Mouse (Mus musculus): ENCODE measurements around the gene Crcp. TPM values are rescaled to one million over a fixed set of nuclear protein-coding genes. Genes with fewer than 3 reads are reported as not detected.

Crcp gene
- polyA plus RNA-seq, 1 experiment, result 2.1 TPM

- H3K9me3 ChIP-seq (ENCODE audit: control insufficient read depth, low read length), result peaks cover 2% of the 10 kb centered on the region
- TF ChIP-seq TAL1 (IDR thresholded peaks at IDR 0.05; ENCODE audit: low read length), result no peak
- TF ChIP-seq GATA1 (IDR thresholded peaks at IDR 0.05; ENCODE audit: low read length), result no peak
- H3K4me1 ChIP-seq (ENCODE audit: control insufficient read depth), result peaks cover 11% of the 10 kb centered on the region
- H3K36me3 ChIP-seq (ENCODE audit: control insufficient read depth), result peaks cover 87% of the 10 kb centered on the region
- no peaks in the 10 kb centered on the region for H3K27me3 ChIP-seq (ENCODE audit: control insufficient read depth)
- no peak overlapping the region for H3K4me3 ChIP-seq (replicated peaks)
Measured at GRCm38 (mm10) chr5:130050416-130050815, 21.3 kb downstream of the Crcp start.

- TF ChIP-seq TAL1 (IDR thresholded peaks at IDR 0.05; ENCODE audit: low read length) (no peak), GATA1 (IDR thresholded peaks at IDR 0.05; ENCODE audit: low read length) (no peak)
- H3K9me3 ChIP-seq (ENCODE audit: control insufficient read depth, low read length), result peaks cover 2% of the 10 kb centered on the region
- H3K4me3 ChIP-seq (replicated peaks), result no peak overlapping the region
- no peaks in the 10 kb centered on the region for H3K27me3 ChIP-seq (ENCODE audit: control insufficient read depth)
- H3K36me3 ChIP-seq (ENCODE audit: control insufficient read depth), result peaks cover 83% of the 10 kb centered on the region
- peaks cover 17% of the 10 kb centered on the region for H3K4me1 ChIP-seq (ENCODE audit: control insufficient read depth)
Measured at GRCm38 (mm10) chr5:130051073-130051860, 22.2 kb downstream of the Crcp start.

DNA sequence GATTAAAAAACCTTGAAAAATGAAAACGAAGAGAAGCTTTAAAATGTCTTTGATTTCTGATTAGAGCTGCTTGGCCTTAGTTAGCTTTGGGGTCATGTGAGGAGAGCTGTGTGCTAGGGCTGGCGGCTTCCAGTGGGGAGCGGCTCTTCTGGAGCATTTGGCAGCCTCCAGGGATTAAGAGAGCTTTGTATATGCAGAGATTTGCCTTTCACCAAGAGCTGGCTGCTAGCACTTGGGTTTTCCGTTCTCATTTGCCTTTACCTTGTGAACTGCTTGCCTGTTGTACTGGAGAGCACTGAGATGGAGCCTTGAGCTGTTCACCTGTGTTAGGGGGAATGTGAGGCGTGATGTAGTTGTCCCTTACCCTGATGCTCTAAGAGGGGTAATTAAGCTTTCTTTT lies 23.4 kb downstream of the Crcp start:
- H3K4me1 ChIP-seq (ENCODE audit: control insufficient read depth), result peaks cover 20% of the 10 kb centered on the region
- no peak overlapping the region for H3K4me3 ChIP-seq (replicated peaks)
- no peaks in the 10 kb centered on the region for H3K27me3 ChIP-seq (ENCODE audit: control insufficient read depth)
- H3K9me3 ChIP-seq (ENCODE audit: control insufficient read depth, low read length), result no peaks in the 10 kb centered on the region
- peaks cover 70% of the 10 kb centered on the region for H3K36me3 ChIP-seq (ENCODE audit: control insufficient read depth)
- TF ChIP-seq TAL1 (IDR thresholded peaks at IDR 0.05; ENCODE audit: low read length) (no peak), GATA1 (IDR thresholded peaks at IDR 0.05; ENCODE audit: low read length) (no peak)

- Histone ChIP-seq H3K4me1 (ENCODE audit: control insufficient read depth) (peaks cover 20% of the 10 kb centered on the region), H3K4me3 (replicated peaks) (no peak overlapping the region), H3K9me3 (ENCODE audit: control insufficient read depth, low read length) (no peaks in the 10 kb centered on the region), H3K36me3 (ENCODE audit: control insufficient read depth) (peaks cover 71% of the 10 kb centered on the region), H3K27me3 (ENCODE audit: control insufficient read depth) (no peaks in the 10 kb centered on the region)
- no peak for TF ChIP-seq TAL1 (IDR thresholded peaks at IDR 0.05; ENCODE audit: low read length)
- no peak for TF ChIP-seq GATA1 (IDR thresholded peaks at IDR 0.05; ENCODE audit: low read length)
Measured at GRCm38 (mm10) chr5:130052955-130053354, 23.9 kb downstream of the Crcp start.

- H3K36me3 ChIP-seq (ENCODE audit: control insufficient read depth), result peaks cover 74% of the 10 kb centered on the region
- H3K9me3 ChIP-seq (ENCODE audit: control insufficient read depth, low read length), result no peaks in the 10 kb centered on the region
Measured at GRCm38 (mm10) chr5:130055688-130056087, 26.6 kb downstream of the Crcp start.

DNA sequence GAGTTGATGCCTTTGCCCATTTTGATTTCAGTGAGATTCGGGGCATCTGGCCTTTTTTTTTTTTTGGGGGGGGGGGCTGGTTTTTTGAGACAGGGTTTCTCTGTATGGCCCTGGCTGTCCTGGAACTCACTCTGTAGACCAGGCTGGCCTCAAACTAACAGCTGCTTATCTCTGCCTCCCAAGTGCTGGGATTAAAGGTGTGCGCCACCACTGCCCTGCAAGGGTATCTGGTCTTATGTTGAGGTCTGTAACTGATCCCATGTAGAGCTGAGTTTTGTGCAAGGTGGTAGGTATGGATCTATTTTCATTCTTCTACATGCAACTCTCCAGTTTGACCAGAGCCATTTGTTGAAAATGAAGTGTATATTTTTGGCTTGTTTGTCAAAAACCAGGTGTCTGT lies 27.2 kb downstream of the Crcp start:
- H3K4me1 ChIP-seq (ENCODE audit: control insufficient read depth), result peaks cover 20% of the 10 kb centered on the region
- peaks cover 72% of the 10 kb centered on the region for H3K36me3 ChIP-seq (ENCODE audit: control insufficient read depth)
- TF ChIP-seq GATA1 (IDR thresholded peaks at IDR 0.05; ENCODE audit: low read length), result no peak
- no peak for TF ChIP-seq TAL1 (IDR thresholded peaks at IDR 0.05; ENCODE audit: low read length)
- H3K27me3 ChIP-seq (ENCODE audit: control insufficient read depth), result no peaks in the 10 kb centered on the region
- no peak overlapping the region for H3K4me3 ChIP-seq (replicated peaks)
- H3K9me3 ChIP-seq (ENCODE audit: control insufficient read depth, low read length), result no peaks in the 10 kb centered on the region

More at GRCm38 (mm10) chr5:130055688-130056087, 26.6 kb downstream of the Crcp start:
- no peak for TF ChIP-seq GATA1 (IDR thresholded peaks at IDR 0.05; ENCODE audit: low read length)
- no peak for TF ChIP-seq TAL1 (IDR thresholded peaks at IDR 0.05; ENCODE audit: low read length)
- H3K4me3 ChIP-seq (replicated peaks), result no peak overlapping the region
- H3K4me1 ChIP-seq (ENCODE audit: control insufficient read depth), result peaks cover 20% of the 10 kb centered on the region
- no peaks in the 10 kb centered on the region for H3K27me3 ChIP-seq (ENCODE audit: control insufficient read depth)

- Histone ChIP-seq H3K4me3 (replicated peaks) (no peak overlapping the region), H3K36me3 (ENCODE audit: control insufficient read depth) (peaks cover 57% of the 10 kb centered on the region), H3K27me3 (ENCODE audit: control insufficient read depth) (no peaks in the 10 kb centered on the region), H3K4me1 (ENCODE audit: control insufficient read depth) (peaks cover 9% of the 10 kb centered on the region), H3K9me3 (ENCODE audit: control insufficient read depth, low read length) (no peaks in the 10 kb centered on the region)
- TF ChIP-seq GATA1 (IDR thresholded peaks at IDR 0.05; ENCODE audit: low read length), result no peak
- TF ChIP-seq TAL1 (IDR thresholded peaks at IDR 0.05; ENCODE audit: low read length), result no peak
Measured at GRCm38 (mm10) chr5:130059413-130060328, 30.6 kb downstream of the Crcp start.

- Histone ChIP-seq H3K36me3 (ENCODE audit: control insufficient read depth) (peaks cover 53% of the 10 kb centered on the region), H3K4me3 (replicated peaks) (no peak overlapping the region), H3K9me3 (ENCODE audit: control insufficient read depth, low read length) (no peaks in the 10 kb centered on the region), H3K27me3 (ENCODE audit: control insufficient read depth) (no peaks in the 10 kb centered on the region), H3K4me1 (ENCODE audit: control insufficient read depth) (peaks cover 9% of the 10 kb centered on the region)
- TF ChIP-seq GATA1 (IDR thresholded peaks at IDR 0.05; ENCODE audit: low read length) (no peak), TAL1 (IDR thresholded peaks at IDR 0.05; ENCODE audit: low read length) (no peak)
Measured at GRCm38 (mm10) chr5:130060329-130060665, 31.2 kb downstream of the Crcp start.

DNA sequence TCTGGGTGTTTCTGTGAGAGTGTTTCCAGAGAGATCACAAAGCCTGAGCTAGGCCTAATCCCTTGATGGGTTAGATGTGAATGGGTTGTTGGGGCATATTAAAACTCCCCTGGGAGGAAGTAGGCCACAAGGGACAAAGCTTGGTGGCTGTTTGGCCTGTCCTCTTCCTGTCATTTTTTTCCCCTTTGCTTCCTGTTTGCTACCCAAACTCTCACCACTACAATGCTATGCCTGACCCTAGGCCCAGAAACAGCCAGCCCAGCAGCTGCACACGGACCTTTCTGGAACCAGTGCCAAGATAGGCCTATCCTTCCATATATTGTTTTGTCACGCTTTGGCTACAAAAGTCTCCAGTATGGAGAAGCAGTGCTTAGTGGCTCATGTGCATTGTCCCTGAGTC lies 33.0 kb downstream of the Crcp start:
- TF ChIP-seq TAL1 (IDR thresholded peaks at IDR 0.05; ENCODE audit: low read length) (no peak), GATA1 (IDR thresholded peaks at IDR 0.05; ENCODE audit: low read length) (no peak)
- peaks cover 48% of the 10 kb centered on the region for H3K36me3 ChIP-seq (ENCODE audit: control insufficient read depth)
- no peaks in the 10 kb centered on the region for H3K27me3 ChIP-seq (ENCODE audit: control insufficient read depth)
- H3K9me3 ChIP-seq (ENCODE audit: control insufficient read depth, low read length), result peaks cover 3% of the 10 kb centered on the region
- H3K4me3 ChIP-seq (replicated peaks), result no peak overlapping the region
- peaks cover 2% of the 10 kb centered on the region; the same call in 1 of the 2 replicates for H3K4me1 ChIP-seq (ENCODE audit: control insufficient read depth)
